Mouse (Mus musculus) spleen, adult 2 months (tissue): ENCODE measurements at regions not wholly inside any gene's neighbourhood (a gene's known extent, or its start where the extent isn't known, plus 50 kb on each side); places are given as distances from the start of the nearest gene placed in this dataset.
A peak's percentile ranks its signal among the peaks of the same experiment; 100 is the strongest.

ENCODE experiments used
- DNase-seq, 2 experiments: peaks; one replicate each; pipeline versions ENCODE4 v3.0.0 to v3.0.0-alpha.2; 2012 to 2021; ENCODE audit warnings: low spot score in 2 of 2, low read depth in 1 of 2
- H3K27ac ChIP-seq: fragments of 200-500 bp; 2 replicates; pipeline ENCODE4 v1.5.1; 2012; ENCODE audit warnings: low read length, inconsistent platforms; ENCODE audit not compliant: insufficient read depth
- H3K27me3 ChIP-seq: fragments of 200-500 bp; 2 replicates; pipeline ENCODE4 v1.6.1; 2012; ENCODE audit warnings: mild to moderate bottlenecking, moderate library complexity, low read length, inconsistent platforms; ENCODE audit not compliant: control insufficient read depth, insufficient read depth
- H3K36me3 ChIP-seq: fragments of 200-500 bp; 2 replicates; pipeline ENCODE4 v1.6.1; 2012; ENCODE audit warnings: mild to moderate bottlenecking, low read length, inconsistent platforms; ENCODE audit not compliant: control insufficient read depth, insufficient read depth
- H3K4me1 ChIP-seq: fragments of 200-500 bp; 2 replicates; pipeline ENCODE4 v1.6.1; 2011; ENCODE audit warnings: inconsistent platforms; ENCODE audit not compliant: control insufficient read depth, insufficient read depth, insufficient read length
- H3K4me3 ChIP-seq: fragments of 200-500 bp; 2 replicates; pipeline ENCODE4 v1.5.1; 2011; ENCODE audit warnings: mild to moderate bottlenecking, inconsistent platforms; ENCODE audit not compliant: insufficient read depth, insufficient read length; ENCODE audit errors: extremely low read depth
- CTCF ChIP-seq: fragments of 200-500 bp; IDR thresholded peaks from 2 replicates; pipeline ENCODE4 v1.5.1; 2011; ENCODE audit warnings: mild to moderate bottlenecking, inconsistent platforms; ENCODE audit not compliant: insufficient read depth, insufficient read length, insufficient replicate concordance; ENCODE audit errors: extremely low read depth
- POLR2A ChIP-seq: fragments of 200-500 bp; IDR thresholded peaks from 2 replicates; pipeline ENCODE4 v1.6.1; 2011; ENCODE audit warnings: low read depth, low read length, inconsistent platforms
- WGBS: fragments of 180-500 bp; shearing (Covaris S2); methylation state at CpG from one replicate; pipeline ENCODE4 v1.1.7; 2018; 5-methylcytosine and 5-hydroxymethylcytosine counted together

DNA sequence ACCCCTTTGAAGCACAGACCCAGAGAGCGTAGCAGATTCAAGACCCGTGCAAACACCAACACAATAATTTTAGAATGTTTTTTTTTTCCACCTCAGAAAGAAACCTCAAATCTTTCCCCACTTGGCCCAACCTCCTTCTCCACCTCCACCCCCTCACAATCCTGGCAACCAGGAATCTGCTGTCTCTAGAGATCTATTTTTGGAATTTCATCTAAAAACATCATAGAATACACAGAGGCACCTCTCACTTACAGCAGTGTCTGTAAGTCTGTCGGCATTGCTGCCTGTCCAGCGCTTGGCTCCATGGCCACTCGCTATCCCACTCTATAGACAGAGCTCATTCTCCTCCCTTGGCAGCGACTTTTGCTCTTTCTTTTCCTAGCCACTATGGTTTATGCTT lies 96.8 kb downstream of the Mn1 start:
- 78% methylated on average over 6 of the region's 6 CpGs for WGBS
- H3K36me3 ChIP-seq, result no peaks in the 10 kb centered on the region
- no peak for TF ChIP-seq POLR2A
- TF ChIP-seq CTCF, result no peak

DNA sequence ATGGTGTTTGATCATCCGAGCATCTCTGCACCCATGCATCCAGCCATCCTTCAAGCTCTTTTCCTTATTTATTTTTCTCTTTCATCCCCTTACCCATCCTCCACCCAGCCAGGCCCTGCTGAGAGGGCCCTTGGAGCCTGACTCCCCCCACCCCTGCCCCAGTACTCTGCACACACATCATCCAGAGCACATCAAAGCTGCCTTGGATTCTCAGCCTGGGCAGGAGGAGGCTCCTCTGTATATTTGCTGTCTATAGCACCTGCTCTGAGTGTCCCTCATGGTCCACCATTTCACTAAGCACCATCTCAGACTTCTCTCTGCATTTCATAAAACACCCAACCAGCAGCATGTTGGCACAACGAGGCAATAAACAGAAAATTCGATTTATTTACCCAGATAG lies 101.9 kb downstream of the Mn1 start:
- H3K4me1 ChIP-seq, result peaks cover 12% of the 10 kb centered on the region
- no peaks in the 10 kb centered on the region for H3K27me3 ChIP-seq
- 42% methylated on average over 3 of the region's 3 CpGs for WGBS
- DNase-seq, result no peak
- no peak overlapping the region for H3K27ac ChIP-seq
- no peaks in the 10 kb centered on the region for H3K36me3 ChIP-seq
- no peak for TF ChIP-seq CTCF
- no peak for TF ChIP-seq POLR2A
- no peak overlapping the region for H3K4me3 ChIP-seq

More for the DNA sequence above, 96.8 kb downstream of the Mn1 start:
- peaks cover 19% of the 10 kb centered on the region; the same call in 1 of the 2 replicates for H3K4me1 ChIP-seq
- DNase-seq, result no peak
- H3K27me3 ChIP-seq, result no peaks in the 10 kb centered on the region
- H3K27ac ChIP-seq, result no peak overlapping the region
- H3K4me3 ChIP-seq, result no peak overlapping the region

DNA sequence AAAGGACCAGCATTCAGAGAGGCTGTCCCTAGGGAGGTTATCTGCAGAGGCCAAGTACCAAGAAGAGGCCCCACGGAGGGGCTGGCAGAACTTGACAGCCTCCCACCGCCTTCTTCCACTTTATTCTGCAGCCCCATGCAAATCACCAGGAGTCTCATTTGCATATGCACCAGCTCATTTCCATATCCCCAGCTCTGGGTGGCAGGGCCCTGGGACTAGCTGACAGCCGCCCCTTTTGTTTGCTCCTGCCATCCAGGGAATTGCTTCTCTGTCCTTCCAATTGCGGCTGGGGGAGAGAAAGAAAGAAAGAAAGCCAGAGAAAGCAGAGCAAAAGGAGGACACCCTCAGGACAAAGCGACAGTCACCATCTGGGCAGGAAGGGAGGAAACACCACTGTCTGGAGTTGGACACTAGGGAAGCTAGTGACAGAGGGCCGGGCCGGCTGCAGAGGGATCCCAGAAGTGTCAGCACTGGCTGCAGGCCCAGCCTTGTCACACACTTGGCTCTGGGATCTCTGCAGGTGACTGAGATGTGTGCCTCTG lies 102.4 kb downstream of the Mn1 start:
- Histone ChIP-seq H3K4me3 (no peak overlapping the region), H3K4me1 (peaks cover 12% of the 10 kb centered on the region), H3K27me3 (no peaks in the 10 kb centered on the region), H3K27ac (no peak overlapping the region), H3K36me3 (no peaks in the 10 kb centered on the region)
- DNase-seq, result peak; percentile 18 to 41
- WGBS, result 41% methylated on average over 7 of the region's 7 CpGs
- no peak for TF ChIP-seq CTCF
- TF ChIP-seq POLR2A, result no peak

DNA sequence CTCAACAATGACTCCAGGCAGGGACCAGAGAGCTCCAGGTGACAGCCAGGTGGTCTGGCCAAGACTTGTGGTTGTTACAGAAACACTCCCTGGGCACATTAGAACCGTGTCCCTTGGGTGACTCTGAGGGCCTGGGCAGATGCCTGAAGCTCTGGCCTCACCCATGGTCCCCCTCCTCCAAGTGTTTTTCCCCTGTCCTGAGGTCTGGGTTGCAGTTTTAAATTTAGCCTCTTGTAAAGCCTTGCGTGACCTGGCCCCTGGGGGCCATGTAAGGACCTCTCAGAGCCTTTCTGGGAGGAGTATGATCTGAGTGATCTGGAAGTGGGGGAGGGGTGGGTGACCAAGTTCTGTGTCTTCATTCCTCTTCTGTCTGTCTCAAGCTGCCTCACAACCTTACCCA lies 104.7 kb downstream of the Mn1 start:
- 51% methylated on average over 2 of the region's 2 CpGs for WGBS
- no peak for TF ChIP-seq CTCF
- TF ChIP-seq POLR2A, result no peak
- H3K36me3 ChIP-seq, result no peaks in the 10 kb centered on the region
- H3K4me1 ChIP-seq, result peaks cover 10% of the 10 kb centered on the region
- H3K27ac ChIP-seq, result no peak overlapping the region
- no peak overlapping the region for H3K4me3 ChIP-seq
- DNase-seq, result no peak
- no peaks in the 10 kb centered on the region for H3K27me3 ChIP-seq

DNA sequence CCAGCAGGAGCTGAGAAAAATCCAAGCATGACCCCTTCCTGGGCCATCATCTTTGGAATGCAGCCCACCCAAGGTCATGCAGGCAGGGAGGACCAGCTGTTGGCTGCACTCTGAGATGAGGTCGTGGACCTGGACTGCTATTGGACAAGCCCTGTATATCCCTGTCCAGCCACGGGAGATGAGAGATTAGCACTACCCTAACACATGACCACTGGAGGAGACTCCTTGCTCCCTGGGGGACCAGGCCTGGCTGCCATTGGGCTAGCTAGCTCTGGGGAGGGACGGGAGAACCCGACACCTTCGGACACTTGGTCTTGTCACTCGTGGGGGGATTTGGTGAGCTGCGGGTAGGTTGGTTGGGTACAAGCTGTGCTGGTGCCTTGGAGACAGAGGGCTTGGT lies 105.4 kb downstream of the Mn1 start:
- Histone ChIP-seq H3K36me3 (no peaks in the 10 kb centered on the region), H3K4me1 (peaks cover 10% of the 10 kb centered on the region), H3K4me3 (no peak overlapping the region), H3K27ac (no peak overlapping the region), H3K27me3 (no peaks in the 10 kb centered on the region)
- 90% methylated on average over 7 of the region's 7 CpGs for WGBS
- TF ChIP-seq POLR2A, result no peak
- no peak for TF ChIP-seq CTCF
- DNase-seq, result no peak

DNA sequence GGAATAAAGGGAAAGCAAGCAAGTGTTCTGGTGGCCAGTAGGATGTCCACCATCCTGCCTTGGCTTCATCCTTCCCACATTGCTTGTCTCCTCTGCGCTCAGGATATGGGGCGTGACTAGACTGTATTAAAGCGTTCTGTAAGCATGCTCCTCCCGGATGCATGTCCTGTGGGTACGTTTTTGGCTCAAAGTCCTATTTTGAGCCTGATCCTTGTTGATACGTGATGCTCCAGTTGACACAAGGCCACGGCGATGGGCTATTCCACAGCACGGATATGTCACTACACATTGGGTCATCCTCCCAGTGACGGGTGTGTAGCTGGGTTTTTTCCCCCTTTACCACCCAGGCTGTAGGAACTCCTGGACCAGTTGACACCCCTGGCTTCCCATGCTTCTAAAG lies 110.6 kb downstream of the Mn1 start:
- H3K4me1 ChIP-seq, result no peaks in the 10 kb centered on the region; the same call in 1 of the 2 replicates
- no peak overlapping the region for H3K27ac ChIP-seq
- no peaks in the 10 kb centered on the region for H3K27me3 ChIP-seq
- 93% methylated on average over 10 of the region's 10 CpGs for WGBS
- H3K4me3 ChIP-seq, result no peak overlapping the region
- TF ChIP-seq POLR2A, result no peak
- TF ChIP-seq CTCF, result no peak
- no peak for DNase-seq
- H3K36me3 ChIP-seq, result no peaks in the 10 kb centered on the region

DNA sequence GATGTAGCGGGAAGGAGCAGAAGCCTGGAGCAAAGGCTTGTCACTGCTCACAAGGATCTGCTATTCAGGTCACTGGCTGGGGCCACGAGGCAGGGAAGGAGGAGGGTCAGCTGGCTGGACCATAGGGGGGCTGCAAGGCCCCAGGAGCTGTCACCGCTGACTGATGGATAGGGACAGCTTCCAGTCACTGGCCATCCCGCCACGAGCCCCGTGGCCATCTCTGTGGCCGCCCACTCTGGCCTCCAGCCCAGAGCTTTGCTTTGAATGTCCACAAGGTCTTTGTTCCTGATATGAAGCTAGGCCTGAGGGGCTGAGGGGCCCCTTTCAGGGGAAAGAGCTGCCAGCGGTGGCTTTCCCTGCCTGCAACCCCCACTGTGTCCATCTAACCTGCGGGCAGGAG lies 111.9 kb downstream of the Mn1 start:
- H3K36me3 ChIP-seq, result no peaks in the 10 kb centered on the region
- no peak for DNase-seq
- WGBS, result 80% methylated on average over 9 of the region's 9 CpGs
- no peak overlapping the region for H3K27ac ChIP-seq
- TF ChIP-seq CTCF (no peak), POLR2A (no peak)
- H3K4me3 ChIP-seq, result no peak overlapping the region
- H3K27me3 ChIP-seq, result no peaks in the 10 kb centered on the region
- no peaks in the 10 kb centered on the region for H3K4me1 ChIP-seq
